Mouse (Mus musculus) embryonic facial prominence, embryonic 11.5 days (tissue): Measurements from ENCODE around the gene Strn4. TPM values are rescaled to one million over a fixed set of nuclear protein-coding genes. Genes with fewer than 3 reads are reported as not detected.

ENCODE experiments used
- ATAC-seq: fragments of 200-750 bp; cut with Nextera tagmentation; replicated peaks from 2 replicates; pipeline ENCODE4 v1.8.0; 2017; ENCODE audit warnings: low read depth; ENCODE audit not compliant: insufficient number of reproducible peaks, low FRiP score, low TSS enrichment
- DNase-seq: peaks from one replicate; pipeline ENCODE4 v3.0.0-alpha.2; 2015; ENCODE audit warnings: low spot score
- H3K27ac ChIP-seq: fragments of 300-500 bp; sonication (generic); replicated peaks from 2 replicates; pipeline ENCODE4 v1.5.1; 2014; ENCODE audit warnings: mild to moderate bottlenecking, low read depth, low read length, control low read depth
- H3K27me3 ChIP-seq: fragments of 300-500 bp; sonication (generic); 2 replicates; pipeline ENCODE4 v1.6.1; 2014; ENCODE audit warnings: mild to moderate bottlenecking, low read length, moderate library complexity, mixed read lengths; ENCODE audit not compliant: control insufficient read depth, insufficient read depth
- H3K36me3 ChIP-seq: fragments of 300-500 bp; sonication (generic); replicated peaks from 2 replicates; pipeline ENCODE4 v1.6.1; 2014; ENCODE audit warnings: low read depth, mild to moderate bottlenecking, low read length, moderate library complexity, mixed read lengths; ENCODE audit not compliant: control insufficient read depth, insufficient read depth
- H3K4me1 ChIP-seq: fragments of 300-500 bp; sonication (generic); 2 replicates; pipeline ENCODE4 v1.6.1; 2014; ENCODE audit warnings: low read length, mixed read lengths; ENCODE audit not compliant: control insufficient read depth, insufficient read depth
- H3K4me2 ChIP-seq: fragments of 300-500 bp; sonication (generic); 2 replicates; pipeline ENCODE4 v1.6.1; 2014; ENCODE audit warnings: low read depth, mild to moderate bottlenecking, control low read depth, low read length, moderate library complexity
- H3K4me3 ChIP-seq: fragments of 300-500 bp; sonication (generic); 2 replicates; pipeline ENCODE4 v1.5.1; 2014; ENCODE audit warnings: low read depth, low read length, control low read depth
- H3K9ac ChIP-seq: fragments of 300-500 bp; sonication (generic); replicated peaks from 2 replicates; pipeline ENCODE4 v1.6.1; 2014; ENCODE audit warnings: mild to moderate bottlenecking, control low read depth, low read length
- H3K9me3 ChIP-seq: fragments of 300-500 bp; sonication (generic); replicated peaks from 2 replicates; pipeline ENCODE4 v1.6.1; 2016; ENCODE audit warnings: mild to moderate bottlenecking, low read length, inconsistent platforms, mixed read lengths; ENCODE audit not compliant: control insufficient read depth
- WGBS: fragments of 180-500 bp; shearing (Covaris S2); extraction: QIAGEN DNeasy Blood & Tissue Kit; methylation state at CpG from one replicate; pipeline ENCODE4 v1.1.7; 2014; 5-methylcytosine and 5-hydroxymethylcytosine counted together
- polyA plus RNA-seq: library from polyadenylated mRNA; unstranded; fragments of >200 nt; fragmentation: Nextera tagmentation; extraction: Ambion mirVana; gene quantifications from 2 replicates; pipeline ENCODE4 v1.2.1, GENCODE M21; 2014

Gene Strn4
- polyA plus RNA-seq, 1 experiment from 2014 or later = 102 TPM

- H3K4me3 ChIP-seq = no peak overlapping the region
- no peaks in the 10 kb centered on the region for H3K27me3 ChIP-seq
- DNase-seq (no peak), ATAC-seq (no peak)
- H3K27ac ChIP-seq = no peak overlapping the region
- H3K4me2 ChIP-seq = no peak overlapping the region
- no peaks in the 10 kb centered on the region for H3K9me3 ChIP-seq
- no peak overlapping the region; the same call in 1 of the 2 replicates for H3K9ac ChIP-seq
- H3K36me3 ChIP-seq = peaks cover 2% of the 10 kb centered on the region; the same call in 1 of the 2 replicates
- 42% methylated on average over 4 of the region's 4 CpGs for WGBS
- H3K4me1 ChIP-seq = peaks cover 12% of the 10 kb centered on the region
Observed at GRCm38 (mm10) chr7:16821669-16822101, 6.0 kb downstream of the Strn4 start.

GRCm38 (mm10) chr7:16823734-16824133, 8.0 kb downstream of the Strn4 start:
- Histone ChIP-seq H3K27me3 (no peaks in the 10 kb centered on the region), H3K27ac (no peak overlapping the region), H3K9me3 (no peaks in the 10 kb centered on the region), H3K4me2 (no peak overlapping the region), H3K4me1 (peaks cover 4% of the 10 kb centered on the region), H3K4me3 (no peak overlapping the region), H3K9ac (no peak overlapping the region), H3K36me3 (peaks cover 11% of the 10 kb centered on the region; the same call in 1 of the 2 replicates)
- ATAC-seq (no peak), DNase-seq (no peak)
- 77% methylated on average over 5 of the region's 5 CpGs for WGBS

- H3K9me3 ChIP-seq = no peaks in the 10 kb centered on the region
- peaks cover 20% of the 10 kb centered on the region for H3K36me3 ChIP-seq
- WGBS = 82% methylated on average over 10 of the region's 10 CpGs
- H3K4me1 ChIP-seq = peaks cover 4% of the 10 kb centered on the region
- ATAC-seq (no peak), DNase-seq (no peak)
- no peak overlapping the region for H3K4me2 ChIP-seq
- no peak overlapping the region for H3K4me3 ChIP-seq
- no peaks in the 10 kb centered on the region for H3K27me3 ChIP-seq
- H3K27ac ChIP-seq = no peak overlapping the region
- no peak overlapping the region for H3K9ac ChIP-seq
Observed at GRCm38 (mm10) chr7:16825785-16826184, 10.1 kb downstream of the Strn4 start.

- H3K9me3 ChIP-seq = no peaks in the 10 kb centered on the region
- H3K27ac ChIP-seq = no peak overlapping the region
- H3K36me3 ChIP-seq = peaks cover 20% of the 10 kb centered on the region
- H3K4me2 ChIP-seq = no peak overlapping the region
- DNase-seq (no peak), ATAC-seq (no peak)
- no peak overlapping the region for H3K4me3 ChIP-seq
- H3K9ac ChIP-seq = no peak overlapping the region
- H3K4me1 ChIP-seq = no peaks in the 10 kb centered on the region
- WGBS = 73% methylated on average over 5 of the region's 5 CpGs
- no peaks in the 10 kb centered on the region for H3K27me3 ChIP-seq
Observed at GRCm38 (mm10) chr7:16826571-16826970, 10.9 kb downstream of the Strn4 start.

GRCm38 (mm10) chr7:16827274-16827673, 11.6 kb downstream of the Strn4 start:
- H3K9me3 ChIP-seq = no peaks in the 10 kb centered on the region
- H3K4me3 ChIP-seq = no peak overlapping the region
- peaks cover 24% of the 10 kb centered on the region for H3K36me3 ChIP-seq
- DNase-seq (no peak), ATAC-seq (no peak)
- H3K27ac ChIP-seq = no peak overlapping the region
- no peaks in the 10 kb centered on the region for H3K4me1 ChIP-seq
- no peak overlapping the region for H3K4me2 ChIP-seq
- WGBS = 81% methylated on average over 4 of the region's 4 CpGs
- no peak overlapping the region for H3K9ac ChIP-seq
- H3K27me3 ChIP-seq = no peaks in the 10 kb centered on the region

- no peak overlapping the region for H3K27ac ChIP-seq
- H3K27me3 ChIP-seq = no peaks in the 10 kb centered on the region
- no peak for DNase-seq
- no peak overlapping the region for H3K4me2 ChIP-seq
- H3K4me3 ChIP-seq = no peak overlapping the region
- H3K9ac ChIP-seq = no peak overlapping the region
- no peaks in the 10 kb centered on the region for H3K9me3 ChIP-seq
- peaks cover 31% of the 10 kb centered on the region for H3K36me3 ChIP-seq
- ATAC-seq = no peak
- no peaks in the 10 kb centered on the region for H3K4me1 ChIP-seq
- 77% methylated on average over 9 of the region's 9 CpGs for WGBS
Observed at GRCm38 (mm10) chr7:16830449-16830848, 14.8 kb downstream of the Strn4 start.

GRCm38 (mm10) chr7:16837916-16838803, 22.5 kb downstream of the Strn4 start:
- WGBS = 95% methylated on average over 18 of the region's 18 CpGs
- Histone ChIP-seq H3K9ac (no peak overlapping the region), H3K27ac (no peak overlapping the region), H3K9me3 (no peaks in the 10 kb centered on the region), H3K4me2 (no peak overlapping the region), H3K4me3 (no peak overlapping the region), H3K4me1 (no peaks in the 10 kb centered on the region), H3K27me3 (no peaks in the 10 kb centered on the region), H3K36me3 (peaks cover 8% of the 10 kb centered on the region)
- no peak for DNase-seq
- no peak for ATAC-seq

GRCm38 (mm10) chr7:16838804-16839426, 23.2 kb downstream of the Strn4 start:
- Histone ChIP-seq H3K4me2 (no peak overlapping the region), H3K9ac (no peak overlapping the region), H3K36me3 (peaks cover 6% of the 10 kb centered on the region), H3K27me3 (no peaks in the 10 kb centered on the region), H3K4me3 (no peak overlapping the region), H3K27ac (no peak overlapping the region), H3K4me1 (no peaks in the 10 kb centered on the region), H3K9me3 (no peaks in the 10 kb centered on the region)
- WGBS = 84% methylated on average over 6 of the region's 6 CpGs
- DNase-seq (no peak), ATAC-seq (no peak)
